Mouse (Mus musculus): Measurements from ENCODE around the gene Atf4. TPM values are rescaled to one million over a fixed set of nuclear protein-coding genes. Genes with fewer than 3 reads are reported as not detected.

Atf4 gene
- total RNA-seq, 2 experiments from 2014 or later = 146 to 171 TPM

DNA sequence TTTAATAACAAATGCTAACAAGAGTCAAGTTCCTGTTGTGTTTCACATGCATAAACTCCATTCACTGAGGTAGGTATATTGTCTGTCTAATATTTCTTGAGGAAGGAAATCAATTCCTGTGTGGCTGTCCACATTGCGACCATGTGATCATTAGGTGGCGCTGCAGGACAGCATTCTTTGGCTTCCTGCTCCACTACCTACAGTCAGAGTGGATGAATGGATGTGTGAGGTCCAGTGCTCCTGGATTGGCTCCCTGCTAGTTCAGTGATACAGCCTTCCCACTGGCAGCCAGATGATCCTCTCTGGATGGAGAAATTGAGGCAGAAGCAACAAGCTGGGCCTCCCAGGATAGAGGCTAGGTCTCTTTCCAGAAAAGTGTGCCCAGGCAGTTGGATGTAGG lies 11.3 kb downstream of the Atf4 start:
- Histone ChIP-seq H3K4me3 (no peak overlapping the region), H3K27ac (no peak overlapping the region)
- intact Hi-C loops (cut with DNase I) = loop anchor here (5.0 kb wide), 1 partner anchor 426 kb away; no protein-coding TSS in a partner anchor
- peak; percentile 83 for TF ChIP-seq CTCF (IDR thresholded peaks at IDR 0.05)
- peak; percentile 72 for DNase-seq

DNA sequence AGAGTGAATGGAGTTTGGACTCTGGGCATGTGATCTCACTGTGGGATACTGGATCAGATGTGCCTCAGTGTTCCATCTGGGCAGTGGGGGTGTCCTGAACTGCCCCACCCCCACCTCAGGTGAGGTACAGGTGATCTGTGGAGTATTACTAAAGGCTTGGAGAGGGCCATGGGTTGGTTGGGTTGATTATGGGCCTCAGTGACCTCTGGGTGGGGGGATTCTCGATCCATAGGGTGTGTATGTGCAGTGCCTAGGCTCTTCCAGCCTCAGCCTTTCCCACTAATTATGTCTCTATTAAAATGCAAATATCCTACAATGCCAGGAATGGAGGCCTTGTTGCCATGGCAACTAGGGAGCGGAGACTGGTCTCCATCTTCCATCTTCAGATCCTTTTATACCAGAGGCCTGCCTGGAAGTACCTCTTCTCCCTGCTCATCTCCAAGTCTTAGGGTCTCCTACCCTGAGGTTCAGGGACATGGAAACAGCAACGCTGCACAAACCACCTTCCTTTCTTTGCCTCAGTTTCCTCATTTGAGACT lies 16.9 kb downstream of the Atf4 start:
- H3K27ac ChIP-seq = no peak overlapping the region
- no peak for DNase-seq
- intact Hi-C loops (cut with DNase I) = no loop called here
- H3K4me3 ChIP-seq = no peak overlapping the region
- no peak for TF ChIP-seq CTCF (IDR thresholded peaks at IDR 0.05)

DNA sequence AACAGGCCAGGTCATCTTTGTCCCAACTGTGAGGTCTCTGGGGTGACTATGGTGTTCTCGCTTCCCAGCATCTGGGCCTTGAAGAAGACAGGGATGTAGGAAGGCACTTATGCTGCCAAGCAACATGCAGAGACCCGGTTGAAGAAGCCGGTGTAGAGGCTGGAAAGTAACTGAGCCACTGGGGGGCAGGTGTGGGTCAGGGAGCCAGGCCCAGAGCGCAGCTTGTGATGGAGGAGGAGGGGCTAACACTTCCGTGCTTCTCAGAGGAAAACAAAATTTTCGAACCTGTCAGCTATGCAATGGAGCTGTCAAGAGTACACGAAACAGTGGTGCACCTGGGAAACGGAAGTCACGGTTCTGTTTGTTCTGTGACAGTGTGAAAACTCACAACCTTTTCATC lies 22.1 kb downstream of the Atf4 start:
- no peak for DNase-seq
- no peak for TF ChIP-seq CTCF (IDR thresholded peaks at IDR 0.05)
- Histone ChIP-seq H3K27ac (no peak overlapping the region), H3K4me3 (no peak overlapping the region)
- intact Hi-C loops (cut with DNase I) = no loop called here

DNA sequence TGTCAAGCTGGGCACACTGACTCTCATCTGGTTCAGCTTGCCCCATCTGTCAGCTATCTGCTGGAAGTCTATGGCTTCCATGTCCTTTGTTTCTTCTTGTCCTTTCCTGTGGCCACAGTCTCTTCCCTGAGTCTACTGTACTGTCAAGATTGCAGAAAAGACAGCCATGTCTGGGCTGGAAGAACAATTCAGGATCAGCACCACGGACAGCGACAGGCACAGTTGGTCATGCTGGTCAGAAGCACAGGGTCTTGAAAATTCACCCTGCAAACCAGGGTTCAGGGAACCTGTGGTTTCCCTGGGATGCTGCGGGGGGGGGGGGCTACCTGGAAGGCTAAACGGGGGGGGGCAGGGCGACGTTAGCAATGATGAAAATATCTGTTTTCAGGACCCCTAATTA lies 22.6 kb downstream of the Atf4 start:
- Histone ChIP-seq H3K4me3 (no peak overlapping the region), H3K27ac (no peak overlapping the region)
- no peak for TF ChIP-seq CTCF (IDR thresholded peaks at IDR 0.05)
- intact Hi-C loops (cut with DNase I) = no loop called here
- peak; percentile 54 for DNase-seq

DNA sequence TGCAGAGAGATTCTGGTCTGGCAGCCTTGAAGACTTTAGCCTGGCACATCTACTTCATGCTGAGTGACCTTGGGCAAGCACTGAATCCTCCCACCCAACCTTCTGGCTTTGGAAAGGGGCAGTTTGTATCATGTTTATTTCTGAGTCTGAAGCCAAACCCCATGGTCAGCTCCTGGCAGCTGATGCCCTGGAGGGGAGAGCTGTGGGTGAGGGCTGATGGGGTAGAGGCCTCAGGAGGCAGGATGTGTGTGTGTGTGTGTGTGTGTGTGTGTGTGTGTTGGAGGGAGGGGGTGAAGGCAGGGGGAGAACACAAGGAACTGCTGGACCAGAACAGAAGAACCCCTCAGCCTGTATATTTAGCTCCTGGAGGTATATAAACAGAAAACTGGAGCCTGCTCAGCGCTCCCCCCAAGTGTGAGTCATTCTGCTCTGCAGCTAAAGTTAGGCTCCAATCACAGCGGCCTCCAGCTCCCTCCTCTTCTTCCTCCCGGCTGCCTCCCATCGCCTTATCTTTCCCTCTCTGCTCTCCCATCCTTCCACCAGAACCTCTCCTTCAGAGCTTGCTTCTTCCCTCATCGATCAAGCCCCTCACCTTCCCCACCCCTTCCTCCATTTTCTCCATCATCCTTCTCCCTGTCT lies 23.3 kb downstream of the Atf4 start:
- TF ChIP-seq CTCF (IDR thresholded peaks at IDR 0.05) = no peak
- no peak overlapping the region for H3K4me3 ChIP-seq
- H3K27ac ChIP-seq = no peak overlapping the region
- intact Hi-C loops (cut with DNase I) = no loop called here
- no peak for DNase-seq

DNA sequence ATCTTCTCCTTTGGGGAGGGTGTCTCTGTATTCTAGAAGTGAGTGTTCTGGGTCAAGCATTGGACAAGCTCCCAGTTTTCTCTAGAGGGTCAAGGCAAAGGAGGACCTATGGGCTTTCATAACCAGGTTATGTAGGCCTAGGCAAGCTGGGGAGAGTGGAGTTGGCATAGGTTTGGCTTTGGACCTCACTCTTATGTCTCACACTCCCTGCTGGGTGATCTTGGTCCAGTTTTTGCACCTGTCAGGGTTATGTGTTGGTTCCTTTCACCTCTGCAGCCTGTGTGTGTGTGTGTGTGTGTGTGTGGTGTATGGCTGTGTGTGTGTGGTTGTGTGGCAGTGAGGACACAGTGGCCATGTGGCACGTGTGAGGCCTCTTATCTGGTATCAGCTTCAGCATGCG lies 24.1 kb downstream of the Atf4 start:
- no peak for TF ChIP-seq CTCF (IDR thresholded peaks at IDR 0.05)
- Histone ChIP-seq H3K4me3 (no peak overlapping the region), H3K27ac (no peak overlapping the region)
- DNase-seq = no peak
- intact Hi-C loops (cut with DNase I) = no loop called here

DNA sequence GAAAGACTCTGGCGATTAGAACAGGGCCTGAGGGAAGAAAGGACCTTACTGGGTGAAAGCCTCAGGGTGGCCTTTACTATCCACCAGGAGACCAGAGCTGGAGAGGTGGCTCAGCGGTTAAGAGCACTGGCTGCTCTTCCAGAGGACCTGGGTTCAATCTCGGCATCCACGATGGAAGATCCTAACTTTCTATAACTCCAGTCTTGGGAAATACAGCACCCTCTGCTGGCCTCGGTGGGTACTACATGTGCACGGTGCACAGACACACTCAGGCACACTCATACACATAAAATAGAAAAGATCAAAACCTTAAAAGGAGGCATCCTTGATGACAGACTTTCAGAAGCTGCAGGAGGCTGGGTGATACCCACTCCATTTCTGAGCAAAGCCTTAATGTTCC lies 25.7 kb downstream of the Atf4 start:
- peak; percentile 70 for TF ChIP-seq CTCF (IDR thresholded peaks at IDR 0.05)
- DNase-seq = no peak
- intact Hi-C loops (cut with DNase I) = no loop called here
- no peak overlapping the region for H3K4me3 ChIP-seq
- no peak overlapping the region for H3K27ac ChIP-seq

DNA sequence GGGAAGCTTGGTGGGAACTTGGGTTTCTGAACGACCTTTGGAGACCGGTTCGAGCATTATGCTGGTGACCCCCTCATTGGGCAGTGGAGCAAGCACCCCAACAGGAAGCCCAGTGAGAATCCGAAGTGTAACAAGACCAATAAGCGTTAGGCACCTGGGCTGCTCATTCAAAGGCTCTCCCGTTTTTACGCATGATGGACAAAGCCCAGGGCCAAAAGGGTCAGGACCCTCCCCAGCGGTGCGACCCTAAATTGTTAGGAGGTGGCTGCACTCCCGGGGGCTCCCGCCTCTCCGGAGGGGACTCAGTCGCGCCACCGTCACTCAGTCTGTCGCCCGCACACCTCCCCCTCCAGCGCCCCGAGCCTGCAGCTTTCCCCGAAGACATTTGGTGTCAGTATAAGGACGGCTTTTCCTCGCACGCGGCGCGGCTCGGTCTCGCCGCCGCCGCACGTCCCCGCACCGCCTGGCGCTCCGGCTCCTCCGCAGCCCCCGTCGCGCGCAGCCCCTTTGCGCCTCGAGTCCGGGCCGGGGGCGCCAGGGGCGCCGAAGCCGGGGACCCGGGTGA lies 31.9 kb downstream of the Atf4 start, which contains the start of gene Cacna1i:
TSS of gene Cacna1i (plus strand) at position 388 of the 565 bp plus-strand sequence.
- no peak for TF ChIP-seq CTCF (IDR thresholded peaks at IDR 0.05)
- intact Hi-C loops (cut with DNase I) = no loop called here
- no peak within 1 kb of the TSS for H3K27ac ChIP-seq
- peak within 1 kb of the TSS; percentile 55 for H3K4me3 ChIP-seq
- DNase-seq = no peak

DNA sequence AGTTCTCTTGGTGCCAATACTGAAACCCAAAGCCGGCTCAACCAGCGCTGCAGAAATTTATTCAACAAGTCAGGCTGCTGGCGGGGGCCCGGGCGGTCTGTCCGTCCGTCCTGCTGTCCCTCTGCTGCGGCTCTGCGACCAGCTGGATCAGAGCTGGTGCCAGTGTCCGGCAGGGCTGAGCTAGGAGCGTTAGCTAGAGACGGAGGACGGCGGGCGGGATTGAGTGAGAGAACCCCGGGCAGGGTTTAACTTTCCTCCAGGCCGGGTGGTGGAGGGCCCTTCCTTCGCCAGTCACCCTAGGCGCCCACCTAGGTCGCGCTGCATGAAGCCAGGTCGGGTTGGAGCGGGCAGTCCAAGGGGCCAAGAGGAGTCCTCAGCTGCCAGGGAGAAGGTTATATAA lies 33.1 kb downstream of the Atf4 start:
- Histone ChIP-seq H3K27ac (no peak overlapping the region), H3K4me3 (peak overlapping the region; percentile 55)
- DNase-seq = no peak
- no peak for TF ChIP-seq CTCF (IDR thresholded peaks at IDR 0.05)
- intact Hi-C loops (cut with DNase I) = loop anchor here (2.0 kb wide), 1 partner anchor 407 kb away; no protein-coding TSS in a partner anchor

GRCm38 (mm10) chr15:80289436-80289835 lies 34.5 kb downstream of the Atf4 start:
- peak; percentile 71 for TF ChIP-seq CTCF (IDR thresholded peaks at IDR 0.05)
- intact Hi-C loops (cut with DNase I) = loop anchor here (1.0 to 2.0 kb wide), 2 partner anchors 405 to 415 kb away; no protein-coding TSS in a partner anchor
- Histone ChIP-seq H3K4me3 (no peak overlapping the region), H3K27ac (no peak overlapping the region)
- DNase-seq = peak; percentile 71

DNA sequence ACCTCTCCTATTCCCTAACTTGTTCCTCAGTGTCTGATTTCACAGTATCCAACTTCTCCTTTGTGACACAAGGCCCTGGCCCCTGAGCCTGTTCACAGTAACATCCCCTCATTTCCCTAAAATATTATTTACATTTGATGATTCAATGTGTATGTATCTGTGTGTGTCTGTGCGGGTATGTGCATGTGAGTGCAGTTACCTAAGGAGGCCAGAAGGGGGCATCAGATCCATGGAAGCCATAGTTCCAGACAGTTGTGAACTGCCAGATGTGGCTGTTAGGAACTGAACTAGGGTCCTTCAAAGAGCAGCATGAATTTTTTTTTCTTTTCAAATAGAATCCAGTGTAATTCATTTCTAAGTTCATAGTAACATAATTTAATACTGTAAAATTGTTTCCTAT lies 42.2 kb downstream of the Atf4 start:
- TF ChIP-seq CTCF (IDR thresholded peaks at IDR 0.05) = peak; percentile 19; the same call in 1 of the 2 replicates
- no peak overlapping the region for H3K27ac ChIP-seq
- H3K4me3 ChIP-seq = no peak overlapping the region
- no peak for DNase-seq
- intact Hi-C loops (cut with DNase I) = no loop called here

GRCm38 (mm10) chr15:80303779-80304178 lies 48.8 kb downstream of the Atf4 start:
- TF ChIP-seq CTCF (IDR thresholded peaks at IDR 0.05) = no peak
- no peak overlapping the region for H3K4me3 ChIP-seq

DNA sequence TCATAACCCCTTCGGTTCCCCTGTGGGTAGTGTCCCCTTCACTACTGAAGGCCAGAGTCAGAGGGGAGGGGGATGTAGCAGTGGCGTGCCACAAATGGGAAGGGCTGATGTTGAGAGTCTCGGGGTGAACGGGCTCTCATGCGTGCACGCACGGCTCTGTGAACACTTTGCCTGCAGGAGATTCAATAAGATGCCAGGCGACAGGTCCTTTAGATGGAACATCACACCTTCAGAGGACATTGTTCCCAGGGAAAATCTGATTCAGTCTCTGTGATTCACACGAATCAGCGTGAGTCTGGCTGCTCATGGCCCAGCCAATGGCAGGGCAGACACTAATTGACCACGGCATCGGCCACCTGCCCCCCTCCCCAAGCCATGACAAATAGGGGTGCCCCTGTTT lies 49.2 kb downstream of the Atf4 start:
- intact Hi-C loops (cut with DNase I) = no loop called here
- H3K27ac ChIP-seq = no peak overlapping the region
- no peak for DNase-seq
- no peak overlapping the region for H3K4me3 ChIP-seq
- no peak for TF ChIP-seq CTCF (IDR thresholded peaks at IDR 0.05)

More at GRCm38 (mm10) chr15:80303779-80304178, 48.8 kb downstream of the Atf4 start:
- no peak overlapping the region for H3K27ac ChIP-seq
- intact Hi-C loops (cut with DNase I) = no loop called here
- no peak for DNase-seq
